Mouse (Mus musculus) lung, postnatal 14 days (tissue): Measurements from ENCODE around the gene Chmp4b.

Source experiments
- DNase-seq: peaks from one replicate; pipeline ENCODE4 v3.0.0; 2021

Chmp4b gene

DNA sequence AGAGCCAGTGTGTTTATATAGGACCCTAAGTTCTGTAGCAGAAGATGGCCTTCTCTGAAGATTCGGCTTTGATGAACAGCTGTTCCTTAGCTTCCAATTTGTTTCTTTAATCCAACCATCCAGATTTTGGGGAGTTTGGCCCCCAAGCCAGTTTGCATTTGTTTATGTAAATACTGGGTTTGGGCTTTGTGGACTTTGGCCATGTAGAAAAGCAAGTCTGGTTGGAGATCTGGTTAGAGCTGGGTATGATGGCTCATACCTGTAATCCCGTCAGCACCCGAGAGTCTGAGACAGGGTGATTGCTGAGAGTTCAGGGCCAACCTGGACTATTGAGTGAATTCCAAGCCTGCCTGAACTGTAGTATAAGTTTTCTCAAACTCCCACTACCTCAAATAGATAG lies 34.3 kb downstream of the Chmp4b start:
- DNase-seq, result no peak

DNA sequence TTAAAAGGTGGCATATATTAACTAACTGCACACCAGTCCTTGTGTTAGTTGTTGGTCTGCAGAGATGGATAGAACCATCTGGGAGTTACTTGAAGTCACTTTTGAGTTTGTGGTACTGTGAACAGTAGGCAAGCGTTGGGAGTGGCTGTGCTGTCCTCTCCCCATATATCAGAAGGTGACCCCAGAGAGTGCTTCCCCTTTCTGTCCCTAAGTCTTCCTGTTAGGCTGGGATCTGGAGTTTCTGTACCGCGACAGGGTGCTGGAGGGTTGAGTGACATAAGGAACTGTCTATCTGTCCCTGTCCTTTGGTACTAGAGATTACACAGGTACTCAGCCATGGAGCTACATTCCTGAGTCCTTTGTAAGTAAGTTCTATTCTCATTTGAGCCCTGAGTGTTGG lies 35.3 kb downstream of the Chmp4b start:
- no peak for DNase-seq

GRCm38 (mm10) chr2:154689391-154689790 lies 37.9 kb downstream of the Chmp4b start:
- peak; percentile 63 for DNase-seq

- DNase-seq, result no peak
These were observed 39.5 kb downstream of the Chmp4b start for GRCm38 (mm10) chr2:154690959-154691358.

GRCm38 (mm10) chr2:154693186-154693940 lies 41.9 kb downstream of the Chmp4b start:
- no peak for DNase-seq

GRCm38 (mm10) chr2:154693941-154694256 lies 42.4 kb downstream of the Chmp4b start:
- DNase-seq, result peak; percentile 44

DNA sequence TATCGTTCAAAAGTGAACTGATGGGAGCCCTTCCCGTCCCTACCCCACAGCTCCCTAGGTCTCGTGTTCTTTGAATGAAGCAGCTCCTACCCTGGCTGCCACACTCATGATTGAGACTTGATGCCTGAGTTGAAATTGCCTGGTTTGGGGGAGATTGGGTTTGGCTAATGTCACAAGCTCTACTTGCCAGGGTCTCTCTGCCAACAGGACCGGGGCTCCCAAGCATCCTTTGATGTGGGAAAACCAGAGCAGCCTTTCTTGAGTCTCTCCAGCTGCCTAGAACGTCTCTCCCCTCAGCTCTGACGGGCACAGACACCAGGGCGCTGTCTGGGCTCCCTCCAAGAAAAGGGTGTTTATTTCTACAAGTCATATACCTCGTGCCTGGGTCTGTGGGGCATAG lies 44.2 kb downstream of the Chmp4b start:
- DNase-seq, result no peak

- no peak for DNase-seq
These were observed 45.2 kb downstream of the Chmp4b start for GRCm38 (mm10) chr2:154696660-154697059.

GRCm38 (mm10) chr2:154699360-154699759 lies 47.9 kb downstream of the Chmp4b start:
- DNase-seq, result no peak

- no peak for DNase-seq
These were observed 48.7 kb downstream of the Chmp4b start for GRCm38 (mm10) chr2:154700177-154700576.

DNA sequence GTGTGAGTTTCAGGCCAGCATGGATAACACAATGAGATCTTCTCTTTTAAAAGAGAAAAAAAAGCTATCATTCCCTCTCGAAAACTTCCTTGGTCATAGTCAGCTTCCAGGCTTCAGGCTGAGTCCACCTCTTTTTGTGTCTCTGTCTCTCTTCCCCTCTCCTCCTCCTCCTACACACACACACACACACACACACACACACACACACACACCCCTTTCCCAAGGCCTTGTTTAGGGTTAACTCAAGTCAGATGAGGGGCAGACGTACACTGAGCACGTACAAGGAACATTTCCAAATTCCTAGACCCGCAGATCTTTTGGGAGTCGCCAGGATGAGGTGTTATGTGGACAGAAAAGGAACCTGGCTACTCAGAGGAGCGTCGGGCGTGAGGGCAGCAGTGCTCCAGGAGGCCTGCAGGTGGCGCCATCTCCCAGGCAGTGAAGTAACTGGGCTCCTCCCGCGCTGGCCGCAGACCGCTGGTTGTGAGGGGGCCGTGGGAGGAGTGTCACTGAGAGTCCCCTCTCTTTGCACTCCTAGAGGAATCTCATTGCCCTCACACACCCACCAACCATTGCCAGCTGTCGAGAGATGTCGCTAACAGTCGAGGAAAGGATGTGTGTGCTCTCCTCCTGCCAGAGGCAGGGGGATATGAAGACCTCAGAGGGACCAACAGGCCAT lies 51.3 kb downstream of the Chmp4b start:
- DNase-seq, result peak; percentile 77

- no peak for DNase-seq
These were observed 55.2 kb downstream of the Chmp4b start for GRCm38 (mm10) chr2:154706526-154707280.

DNA sequence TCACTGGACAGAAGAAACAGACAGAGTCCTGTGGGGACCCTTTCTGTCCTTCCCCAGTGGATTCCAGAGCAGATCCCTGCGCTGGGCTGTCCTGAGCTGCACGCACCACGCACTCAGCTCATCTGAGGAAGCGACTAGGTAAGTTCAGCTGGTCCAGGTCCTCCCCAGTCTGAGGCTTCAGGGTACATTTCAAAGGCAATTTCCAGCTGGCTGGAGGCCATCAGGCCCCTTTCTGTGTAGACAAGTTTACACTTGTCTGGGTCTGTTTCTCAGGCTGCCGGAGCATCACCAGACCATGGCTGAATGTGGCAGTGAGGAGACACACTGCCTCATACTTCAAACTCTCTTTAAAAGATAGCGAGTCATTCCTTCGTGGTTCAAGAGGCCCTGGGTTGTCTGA lies 55.8 kb downstream of the Chmp4b start:
- no peak for DNase-seq

DNA sequence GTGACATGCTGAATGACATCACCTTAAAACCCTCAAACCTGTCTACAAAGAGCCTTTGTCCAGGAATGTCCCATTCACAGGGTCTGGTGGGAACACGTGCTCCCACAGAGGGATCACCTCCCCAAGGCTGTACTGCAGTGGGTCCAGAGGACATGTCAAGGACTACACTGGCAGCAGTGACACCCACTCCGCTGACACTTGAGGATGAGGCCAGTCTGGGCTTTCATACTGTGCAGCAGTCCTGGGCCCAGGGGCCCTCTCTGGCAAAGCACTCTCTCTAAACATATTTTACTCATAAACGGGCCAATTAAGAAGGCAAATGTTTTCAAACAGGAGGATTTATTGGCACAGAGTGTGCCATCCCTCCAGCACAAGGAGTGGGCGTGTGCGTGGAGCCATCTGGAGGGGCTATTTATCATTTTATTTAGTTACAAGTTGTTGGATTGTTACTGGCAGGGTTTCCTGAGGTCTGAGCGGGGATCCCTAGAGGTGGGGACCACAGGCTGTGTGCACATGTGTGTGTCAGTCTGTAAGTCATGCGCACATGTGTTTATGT lies 56.4 kb downstream of the Chmp4b start:
- DNase-seq, result no peak

GRCm38 (mm10) chr2:154711701-154712100 lies 60.2 kb downstream of the Chmp4b start:
- DNase-seq, result no peak

DNA sequence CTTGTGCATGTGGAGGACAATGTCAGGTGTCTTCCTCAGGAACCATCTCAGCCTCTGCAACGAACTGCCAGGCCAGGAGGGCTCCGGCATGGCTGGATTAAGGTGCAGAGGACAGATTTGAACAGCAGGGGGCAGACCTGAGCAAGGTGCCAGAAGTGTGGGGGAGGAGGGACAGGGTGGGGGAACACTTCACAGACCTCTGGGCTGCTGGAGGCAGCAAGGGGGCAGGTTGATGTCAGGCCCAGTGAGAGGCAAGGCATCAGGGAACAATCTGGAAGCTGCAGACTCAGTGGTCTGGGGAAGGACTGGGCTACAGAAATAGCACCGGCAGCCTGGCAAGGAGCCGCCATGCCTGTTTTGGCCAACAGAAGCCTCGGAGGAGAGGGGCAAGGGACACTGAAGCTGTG lies 60.8 kb downstream of the Chmp4b start:
- peak; percentile 67 for DNase-seq

GRCm38 (mm10) chr2:154713083-154713482 lies 61.6 kb downstream of the Chmp4b start:
- peak; percentile 20 for DNase-seq

GRCm38 (mm10) chr2:154713964-154714363 lies 62.5 kb downstream of the Chmp4b start:
- no peak for DNase-seq

GRCm38 (mm10) chr2:154716586-154716985 lies 65.1 kb downstream of the Chmp4b start:
- no peak for DNase-seq

DNA sequence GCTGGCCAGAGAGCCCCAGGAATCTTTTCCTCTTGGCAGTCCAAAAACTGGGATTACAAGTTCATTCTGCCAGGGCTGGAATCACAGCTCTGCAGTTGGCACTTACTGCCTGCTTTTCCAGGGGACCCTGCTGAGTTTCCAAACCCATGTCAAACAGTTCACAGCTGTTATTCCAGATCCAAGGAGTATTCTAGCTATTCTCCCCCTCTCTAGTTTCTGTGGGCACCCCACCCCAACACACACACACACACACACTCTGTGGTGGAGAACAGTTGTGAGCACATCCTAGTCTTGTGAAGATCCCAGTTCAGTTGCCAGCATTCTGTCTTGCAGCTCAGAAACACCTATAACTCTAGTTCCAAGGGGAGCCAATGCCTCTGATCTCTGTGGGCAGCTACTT lies 65.6 kb downstream of the Chmp4b start:
- DNase-seq, result peak; percentile 31

DNA sequence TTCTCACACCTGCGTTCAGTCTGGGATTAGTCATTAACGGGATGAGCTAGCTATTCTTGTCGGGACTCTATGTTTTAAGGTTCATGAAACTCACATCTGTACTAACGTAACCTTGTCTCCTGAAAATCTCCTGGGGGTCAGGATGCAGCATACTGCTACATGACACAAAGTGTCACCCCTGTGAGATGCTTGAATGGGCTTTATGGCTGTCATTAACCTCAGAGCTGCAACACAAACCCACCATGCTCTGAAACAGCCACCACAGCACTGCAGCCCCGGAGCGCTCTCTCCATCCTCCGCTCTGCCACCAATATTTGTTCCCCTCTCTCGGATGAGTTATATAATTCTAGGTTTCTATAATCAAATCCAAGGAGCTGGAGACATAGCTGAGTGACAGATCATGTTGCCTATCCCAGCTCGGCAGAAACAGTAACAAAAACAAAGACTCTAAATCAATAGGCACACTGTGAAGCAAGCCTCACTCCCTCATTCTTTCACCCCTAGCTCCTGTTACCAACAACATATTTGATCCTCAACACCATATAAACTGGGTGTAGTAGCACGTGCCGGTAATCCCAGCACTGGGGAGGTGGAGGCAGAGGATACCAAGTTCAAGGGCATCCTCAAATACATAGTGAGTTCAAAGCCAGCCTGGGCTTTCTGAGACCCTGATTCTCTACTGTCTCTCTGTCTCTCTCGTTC lies 67.5 kb downstream of the Chmp4b start:
- DNase-seq, result no peak

GRCm38 (mm10) chr2:154720315-154720714 lies 68.8 kb downstream of the Chmp4b start:
- no peak for DNase-seq

- no peak for DNase-seq
These were observed 72.0 kb downstream of the Chmp4b start for GRCm38 (mm10) chr2:154723473-154723872.
